Mouse (Mus musculus) liver, embryonic 12.5 days (tissue): ENCODE results near the gene Pon1. TPM values are rescaled to one million over a fixed set of nuclear protein-coding genes. Genes with fewer than 3 reads are reported as not detected.
"Not testable (repeated sequence)": the region's sequence is repeated elsewhere in the genome, so short reads cannot be mapped to it uniquely, and the experiment has no call there.

Source experiments
- ATAC-seq: fragments of 200-750 bp; cut with Nextera tagmentation; 2 replicates; pipeline ENCODE4 v1.8.0; 2017; ENCODE audit warnings: moderate number of reproducible peaks, mild to moderate bottlenecking, moderate library complexity
- H3K27ac ChIP-seq: fragments of 300-500 bp; sonication (generic); 2 replicates; pipeline ENCODE4 v1.5.1; 2016; ENCODE audit warnings: mild to moderate bottlenecking
- H3K27me3 ChIP-seq: fragments of 300-500 bp; sonication (generic); replicated peaks from 2 replicates; pipeline ENCODE4 v1.6.1; 2016; ENCODE audit warnings: mild to moderate bottlenecking, moderate library complexity
- H3K36me3 ChIP-seq: fragments of 300-500 bp; sonication (generic); 2 replicates; pipeline ENCODE4 v1.6.1; 2016; ENCODE audit warnings: mild to moderate bottlenecking, moderate library complexity
- H3K4me1 ChIP-seq: fragments of 300-500 bp; sonication (generic); 2 replicates; pipeline ENCODE4 v1.6.1; 2016
- H3K4me2 ChIP-seq: fragments of 300-500 bp; sonication (generic); 2 replicates; pipeline ENCODE4 v1.6.1; 2016; ENCODE audit warnings: mild to moderate bottlenecking, moderate library complexity
- H3K4me3 ChIP-seq: fragments of 300-500 bp; sonication (generic); 2 replicates; pipeline ENCODE4 v1.5.1; 2016; ENCODE audit warnings: mild to moderate bottlenecking, moderate library complexity
- H3K9ac ChIP-seq: fragments of 300-500 bp; sonication (generic); 2 replicates; pipeline ENCODE4 v1.6.1; 2016; ENCODE audit warnings: mild to moderate bottlenecking, moderate library complexity
- H3K9me3 ChIP-seq: fragments of 300-500 bp; sonication (generic); replicated peaks from 2 replicates; pipeline ENCODE4 v1.6.1; 2016; ENCODE audit warnings: mild to moderate bottlenecking, moderate library complexity
- WGBS: fragments of 180-500 bp; shearing (Covaris S2); methylation state at CpG from one replicate; pipeline ENCODE4 v1.1.7; 2016; ENCODE audit not compliant: insufficient replicate concordance; 5-methylcytosine and 5-hydroxymethylcytosine counted together
- polyA plus RNA-seq: library from polyadenylated mRNA; unstranded; fragments of >200 nt; fragmentation: Nextera tagmentation; extraction: Ambion mirVana; gene quantifications from 2 replicates; pipeline ENCODE4 v1.2.1, GENCODE M21; 2016

The Pon1 gene
- 0.66 and 0.98 TPM in 2 replicates for polyA plus RNA-seq

DNA sequence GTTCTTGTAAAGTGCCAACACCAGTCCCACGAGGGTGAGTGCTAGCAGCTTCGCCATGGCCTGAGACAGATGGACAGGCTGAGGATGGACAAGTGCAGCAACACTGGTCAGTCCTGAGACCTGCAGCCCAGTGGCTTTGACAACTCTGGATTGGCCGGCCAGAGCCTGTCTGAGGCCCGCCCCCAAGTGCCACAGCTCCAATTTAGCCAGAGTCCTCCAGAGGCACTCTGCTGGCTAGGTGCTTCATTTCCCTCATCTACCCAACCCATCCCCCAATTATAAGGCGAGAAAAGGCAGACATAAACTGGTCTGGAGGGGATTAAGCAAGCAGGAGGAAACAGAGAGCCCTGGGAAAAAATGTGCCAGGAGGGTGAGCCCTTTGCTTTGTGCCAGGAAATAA is at the start of gene Pon1:
Gene Pon1 (minus strand): TSS at position 254 of the 400 bp plus-strand sequence.
- Histone ChIP-seq H3K4me2 (no peak within 1 kb of the TSS), H3K27ac (no peak within 1 kb of the TSS), H3K27me3 (peaks cover 5% of the 10 kb centered on the region; the same call in 1 of the 2 replicates), H3K9ac (no peak within 1 kb of the TSS), H3K36me3 (no peaks in the 10 kb centered on the region), H3K9me3 (no peaks in the 10 kb centered on the region), H3K4me3 (no peak within 1 kb of the TSS), H3K4me1 (peaks cover 6% of the 10 kb centered on the region; the same call in 1 of the 2 replicates)
- ATAC-seq = peak; percentile 23; the same call in 1 of the 2 replicates
- WGBS = 44% methylated on average over 5 of the region's 5 CpGs

DNA sequence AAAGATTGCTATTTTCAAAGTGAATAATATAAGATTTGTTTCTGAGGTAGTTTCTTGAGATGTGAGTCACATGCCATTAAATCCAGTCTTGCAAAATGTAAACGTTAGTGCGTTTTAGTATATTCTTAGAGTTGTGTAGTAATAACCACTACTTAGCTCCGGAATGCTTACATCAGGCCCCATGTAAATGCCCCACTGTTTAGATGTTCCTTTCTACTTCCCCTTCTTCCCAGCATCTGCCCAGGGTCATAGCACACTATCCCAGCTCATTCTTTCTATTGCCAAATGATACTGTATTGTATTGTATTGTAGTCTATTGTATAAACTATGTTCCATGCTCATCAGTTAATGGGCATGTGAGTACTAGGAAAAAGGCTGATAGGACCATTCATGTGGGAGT is 45.1 kb upstream of the Pon1 start:
- Histone ChIP-seq H3K27ac (no peak overlapping the region), H3K4me1 (peaks cover 16% of the 10 kb centered on the region), H3K36me3 (peaks cover 17% of the 10 kb centered on the region), H3K27me3 (no peaks in the 10 kb centered on the region), H3K4me2 (no peak overlapping the region), H3K9ac (no peak overlapping the region), H3K9me3 (no peaks in the 10 kb centered on the region), H3K4me3 (no peak overlapping the region)
- 86% methylated on average over 3 of the region's 3 CpGs for WGBS
- ATAC-seq = no peak

DNA sequence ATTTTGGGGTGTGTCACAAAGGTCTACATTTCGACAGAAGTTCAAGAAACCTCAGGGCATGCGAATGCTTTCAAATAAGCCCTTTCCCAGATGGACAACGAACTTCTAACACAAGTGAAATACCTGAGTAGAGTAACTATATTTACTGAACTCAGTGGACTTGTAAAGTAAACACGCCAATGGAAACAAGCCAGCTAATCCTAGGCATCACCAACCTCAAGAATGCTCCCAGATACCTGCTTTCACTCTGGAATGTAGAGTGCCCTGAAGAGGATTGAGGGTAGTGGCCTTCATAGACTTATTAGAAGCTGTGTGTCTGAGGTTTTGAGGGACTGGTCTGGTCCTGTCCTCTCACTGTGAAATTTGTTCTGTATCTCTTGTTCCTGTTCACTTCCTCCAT is 43.8 kb upstream of the Pon1 start:
- no peak overlapping the region for H3K9ac ChIP-seq
- ATAC-seq = no peak
- H3K4me2 ChIP-seq = no peak overlapping the region
- H3K9me3 ChIP-seq = no peaks in the 10 kb centered on the region
- peaks cover 16% of the 10 kb centered on the region for H3K4me1 ChIP-seq
- peaks cover 16% of the 10 kb centered on the region for H3K36me3 ChIP-seq
- peak overlapping the region; percentile 64 for H3K27ac ChIP-seq
- no peak overlapping the region for H3K4me3 ChIP-seq
- WGBS = 82% methylated on average over 4 of the region's 4 CpGs
- H3K27me3 ChIP-seq = no peaks in the 10 kb centered on the region

GRCm38 (mm10) chr6:5236843-5237371 is 43.2 kb upstream of the Pon1 start:
- Histone ChIP-seq H3K27ac (peak overlapping the region; percentile 64), H3K4me2 (peak overlapping the region; percentile 20)
- peak; percentile 82 for ATAC-seq

DNA sequence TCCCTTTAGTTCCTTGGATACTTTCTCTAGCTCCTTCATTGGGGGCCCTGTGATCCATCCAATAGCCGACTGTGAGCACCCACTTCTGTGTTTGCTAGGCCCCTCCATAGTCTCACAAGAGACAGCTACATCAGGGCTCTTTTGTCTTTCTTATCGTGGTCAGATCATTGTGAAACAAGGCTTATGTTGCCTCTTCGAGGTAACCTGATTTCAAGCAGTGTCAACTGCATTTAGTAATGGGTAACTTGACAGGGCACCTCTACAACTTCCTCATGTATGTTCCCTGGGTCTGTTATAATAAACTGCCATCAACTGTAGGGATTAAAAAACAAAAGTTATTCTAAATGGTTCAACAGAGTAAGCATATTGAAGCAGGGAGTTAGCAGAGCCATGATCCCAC is 40.8 kb upstream of the Pon1 start:
- H3K4me2 ChIP-seq = no peak overlapping the region
- 38% methylated on average over 3 of the region's 3 CpGs for WGBS
- no peak for ATAC-seq
- no peaks in the 10 kb centered on the region for H3K9me3 ChIP-seq
- no peak overlapping the region for H3K9ac ChIP-seq
- H3K4me3 ChIP-seq = no peak overlapping the region
- peaks cover 25% of the 10 kb centered on the region for H3K36me3 ChIP-seq
- H3K4me1 ChIP-seq = peaks cover 16% of the 10 kb centered on the region
- no peak overlapping the region for H3K27ac ChIP-seq
- H3K27me3 ChIP-seq = no peaks in the 10 kb centered on the region

More at GRCm38 (mm10) chr6:5236843-5237371, 43.2 kb upstream of the Pon1 start:
- Histone ChIP-seq H3K9me3 (no peaks in the 10 kb centered on the region), H3K36me3 (peaks cover 16% of the 10 kb centered on the region), H3K27me3 (no peaks in the 10 kb centered on the region), H3K4me1 (peaks cover 16% of the 10 kb centered on the region), H3K4me3 (no peak overlapping the region), H3K9ac (no peak overlapping the region)
- 64% methylated on average over 8 of the region's 8 CpGs for WGBS

GRCm38 (mm10) chr6:5233812-5234211 is 40.1 kb upstream of the Pon1 start:
- 75% methylated on average over 1 of the region's 1 CpGs for WGBS
- Histone ChIP-seq H3K4me3 (no peak overlapping the region), H3K4me1 (peaks cover 16% of the 10 kb centered on the region), H3K27me3 (no peaks in the 10 kb centered on the region), H3K36me3 (peaks cover 19% of the 10 kb centered on the region), H3K9me3 (no peaks in the 10 kb centered on the region), H3K9ac (no peak overlapping the region), H3K27ac (no peak overlapping the region), H3K4me2 (no peak overlapping the region)
- no peak for ATAC-seq

DNA sequence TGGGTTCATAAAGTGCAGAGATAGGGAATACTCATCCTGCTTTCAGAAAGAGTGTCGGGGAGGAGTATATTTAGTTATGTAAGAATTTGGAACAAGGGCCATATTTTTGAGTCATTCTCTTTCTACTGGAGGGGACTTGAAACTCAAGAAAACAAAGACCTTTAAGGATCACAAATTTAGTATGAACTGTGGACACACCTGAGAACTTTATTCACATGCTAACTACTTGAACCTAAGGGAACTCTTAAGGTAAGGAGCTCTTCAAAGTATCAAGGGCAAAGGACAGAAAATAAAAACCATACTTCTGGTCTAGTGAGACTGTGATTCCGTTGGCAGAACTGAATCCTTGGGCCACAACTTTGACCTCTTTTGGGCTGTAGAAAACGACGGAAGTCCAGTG is 38.3 kb upstream of the Pon1 start:
- no peak overlapping the region for H3K4me2 ChIP-seq
- H3K4me1 ChIP-seq = peaks cover 7% of the 10 kb centered on the region
- H3K27ac ChIP-seq = no peak overlapping the region
- no peaks in the 10 kb centered on the region for H3K27me3 ChIP-seq
- 80% methylated on average over 4 of the region's 4 CpGs for whole genome bisulfite sequencing
- peaks cover 23% of the 10 kb centered on the region for H3K36me3 ChIP-seq
- H3K9ac ChIP-seq = no peak overlapping the region
- no peak for ATAC-seq
- H3K4me3 ChIP-seq = no peak overlapping the region
- no peaks in the 10 kb centered on the region for H3K9me3 ChIP-seq

GRCm38 (mm10) chr6:5230261-5230660 is 36.5 kb upstream of the Pon1 start:
- Histone ChIP-seq H3K27ac (no peak overlapping the region), H3K27me3 (no peaks in the 10 kb centered on the region), H3K4me1 (no peaks in the 10 kb centered on the region), H3K36me3 (peaks cover 14% of the 10 kb centered on the region), H3K9ac (no peak overlapping the region), H3K9me3 (no peaks in the 10 kb centered on the region), H3K4me2 (no peak overlapping the region), H3K4me3 (no peak overlapping the region)
- 83% methylated on average over 5 of the region's 5 CpGs for WGBS
- ATAC-seq = no peak

DNA sequence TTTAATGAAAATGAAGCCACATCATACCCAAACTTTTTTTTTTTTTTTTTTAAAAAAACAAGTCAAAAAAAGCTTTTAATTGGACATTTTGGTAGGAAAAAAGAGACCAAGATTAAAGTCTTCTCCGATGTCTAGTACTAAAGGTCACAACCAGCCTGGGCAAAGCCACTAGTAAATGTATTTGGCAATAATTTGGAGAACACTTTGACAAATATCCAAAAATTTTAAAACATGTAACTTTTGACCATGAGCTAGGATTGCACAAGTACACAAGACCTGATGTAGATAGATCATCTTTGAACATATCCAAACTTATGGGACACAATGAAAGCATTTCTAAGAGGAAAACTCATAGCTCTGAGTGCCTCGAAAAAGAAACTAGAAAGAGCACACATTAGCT is 29.8 kb upstream of the Pon1 start:
- not testable (repeated sequence) for H3K9me3 ChIP-seq, H3K9ac ChIP-seq, H3K27me3 ChIP-seq, H3K27ac ChIP-seq, H3K4me1 ChIP-seq, H3K4me3 ChIP-seq, H3K36me3 ChIP-seq, ATAC-seq, H3K4me2 ChIP-seq
- 82% methylated on average over 2 of the region's 2 CpGs for WGBS

DNA sequence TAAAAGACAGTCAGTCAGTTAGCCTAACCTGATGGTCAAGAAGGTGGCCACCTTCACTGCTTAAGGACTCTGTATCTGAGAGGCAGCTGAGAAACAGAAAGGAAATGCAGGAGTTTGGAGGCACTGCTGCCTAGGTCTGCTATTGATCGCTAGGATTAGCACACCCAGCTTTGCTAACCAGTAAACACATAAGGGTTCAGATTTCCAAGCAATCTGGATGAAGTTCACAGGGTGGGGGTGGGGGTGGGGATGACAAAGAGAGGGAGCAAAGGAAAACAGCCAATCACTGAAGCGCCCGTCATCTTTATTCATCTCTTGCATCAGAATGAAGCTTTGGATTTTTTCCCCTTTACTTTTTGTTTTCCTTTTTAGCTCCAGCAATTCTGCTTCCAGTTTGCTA is 28.3 kb upstream of the Pon1 start:
- ATAC-seq = peak; percentile 54; the same call in 1 of the 2 replicates
- Histone ChIP-seq H3K4me2 (no peak overlapping the region), H3K27me3 (no peaks in the 10 kb centered on the region), H3K9me3 (no peaks in the 10 kb centered on the region), H3K4me1 (peaks cover 8% of the 10 kb centered on the region), H3K9ac (no peak overlapping the region), H3K36me3 (peaks cover 9% of the 10 kb centered on the region), H3K27ac (0 out of 2 replicates have a peak overlapping the region, but pooled peaks have one; percentile 27), H3K4me3 (no peak overlapping the region)
- WGBS = 67% methylated on average over 3 of the region's 3 CpGs

- ATAC-seq = peak; percentile 91
- H3K27ac ChIP-seq = no peak overlapping the region
- H3K4me1 ChIP-seq = peaks cover 8% of the 10 kb centered on the region
- no peaks in the 10 kb centered on the region for H3K9me3 ChIP-seq
- peaks cover 12% of the 10 kb centered on the region for H3K36me3 ChIP-seq
- no peak overlapping the region for H3K9ac ChIP-seq
- no peak overlapping the region for H3K4me2 ChIP-seq
- H3K27me3 ChIP-seq = no peaks in the 10 kb centered on the region
- WGBS = 74% methylated on average over 4 of the region's 4 CpGs
- no peak overlapping the region for H3K4me3 ChIP-seq
Measured at GRCm38 (mm10) chr6:5218190-5218589, 24.4 kb upstream of the Pon1 start.

DNA sequence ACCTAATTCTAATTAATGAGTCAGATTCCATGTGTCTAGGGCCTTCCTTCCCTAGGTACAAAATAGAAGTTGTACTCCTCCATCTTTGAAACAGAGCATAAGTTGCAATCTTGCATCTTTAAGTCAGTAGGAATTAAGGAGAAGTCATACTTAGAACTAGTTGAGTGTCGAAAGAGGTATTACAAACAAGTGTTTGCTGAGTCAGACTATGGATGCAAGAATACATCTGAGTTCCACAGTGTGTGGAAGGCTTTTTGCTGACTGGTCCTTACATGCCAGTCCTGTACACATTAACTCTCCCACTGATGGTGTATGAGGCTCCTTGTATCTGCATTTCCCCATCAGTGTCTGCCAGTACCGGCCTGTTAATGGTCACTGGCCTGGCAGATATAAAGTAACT is 14.1 kb upstream of the Pon1 start:
- Histone ChIP-seq H3K27me3 (no peaks in the 10 kb centered on the region), H3K9me3 (no peaks in the 10 kb centered on the region), H3K9ac (no peak overlapping the region), H3K4me3 (no peak overlapping the region), H3K36me3 (no peaks in the 10 kb centered on the region), H3K4me1 (no peaks in the 10 kb centered on the region), H3K4me2 (no peak overlapping the region), H3K27ac (no peak overlapping the region)
- no peak for ATAC-seq
- 82% methylated on average over 2 of the region's 2 CpGs for WGBS

GRCm38 (mm10) chr6:5199916-5200315 is 6.2 kb upstream of the Pon1 start:
- WGBS = 60% methylated on average over 3 of the region's 3 CpGs
- Histone ChIP-seq H3K27me3 (peaks cover 5% of the 10 kb centered on the region; the same call in 1 of the 2 replicates), H3K4me2 (no peak overlapping the region), H3K9ac (no peak overlapping the region), H3K4me1 (peaks cover 5% of the 10 kb centered on the region; the same call in 1 of the 2 replicates), H3K9me3 (no peaks in the 10 kb centered on the region), H3K27ac (no peak overlapping the region), H3K4me3 (no peak overlapping the region), H3K36me3 (no peaks in the 10 kb centered on the region)
- ATAC-seq = no peak
